Mouse (Mus musculus) ovary, postnatal 36 days (tissue): Measurements from ENCODE around the gene Kifc1.

Source experiments
- DNase-seq: peaks from one replicate; pipeline ENCODE4 v3.0.0; 2022; ENCODE audit warnings: low spot score, mixed read lengths

Kifc1 gene

GRCm38 (mm10) chr17:33890533-33891059 is at the start of gene Kifc1:
Gene Kifc1 (minus strand): TSS chr17:33890661.
- DNase-seq = peak; percentile 99

GRCm38 (mm10) chr17:33938783-33939182 is 48.3 kb upstream of the Kifc1 start:
- DNase-seq = no peak

GRCm38 (mm10) chr17:33936993-33937392 is 46.5 kb upstream of the Kifc1 start:
- no peak for DNase-seq

GRCm38 (mm10) chr17:33935422-33936055 is 45.1 kb upstream of the Kifc1 start:
- no peak for DNase-seq

GRCm38 (mm10) chr17:33932970-33933369 is 42.5 kb upstream of the Kifc1 start:
- DNase-seq = no peak

- no peak for DNase-seq
These were observed 42.0 kb upstream of the Kifc1 start for GRCm38 (mm10) chr17:33932448-33932847.

- DNase-seq = no peak
These were observed 41.5 kb upstream of the Kifc1 start for GRCm38 (mm10) chr17:33931947-33932346.

- DNase-seq = no peak
These were observed 40.9 kb upstream of the Kifc1 start for GRCm38 (mm10) chr17:33931159-33931866.

GRCm38 (mm10) chr17:33930280-33931158 is 40.1 kb upstream of the Kifc1 start:
- DNase-seq = peak; percentile 56

- peak; percentile 94 for DNase-seq
These were observed 39.2 kb upstream of the Kifc1 start, which contains the start of gene Rgl2 for GRCm38 (mm10) chr17:33929371-33930279. Gene Rgl2 (plus strand): TSS chr17:33929543.

GRCm38 (mm10) chr17:33928251-33928947 is 37.9 kb upstream of the Kifc1 start:
- DNase-seq = peak; percentile 3

GRCm38 (mm10) chr17:33926207-33926932 is 35.9 kb upstream of the Kifc1 start:
- peak; percentile 29 for DNase-seq

- DNase-seq = peak; percentile 8
These were observed 35.1 kb upstream of the Kifc1 start for GRCm38 (mm10) chr17:33925406-33926116.

- peak; percentile 13 for DNase-seq
These were observed 34.3 kb upstream of the Kifc1 start for GRCm38 (mm10) chr17:33924577-33925283.

- DNase-seq = no peak
These were observed 30.9 kb upstream of the Kifc1 start for GRCm38 (mm10) chr17:33921361-33921760.

GRCm38 (mm10) chr17:33920282-33921097 is 30.0 kb upstream of the Kifc1 start:
- DNase-seq = peak; percentile 78
